Mouse (Mus musculus): ENCODE measurements around the gene Tceanc. TPM values are rescaled to one million over a fixed set of nuclear protein-coding genes. Genes with fewer than 3 reads are reported as not detected.

The Tceanc gene
- polyA plus RNA-seq, 1 experiment from 2014 or later = 10.1 TPM

GRCm38 (mm10) chrX:166535138-166535537 is 16.8 kb upstream of the Tceanc start:
- H3K36me3 ChIP-seq (ENCODE audit: insufficient read depth, low read length) = no peaks in the 10 kb centered on the region
- H3K4me2 ChIP-seq (replicated peaks; ENCODE audit: low read depth, low read length) = no peak overlapping the region
- H3K9me3 ChIP-seq (ENCODE audit: low read length) = no peaks in the 10 kb centered on the region
- H3K4me3 ChIP-seq (ENCODE audit: low read depth, low read length) = no peak overlapping the region
- ATAC-seq (no peak), DNase-seq (ENCODE audit: low spot score) (no peak)
- H3K27me3 ChIP-seq (replicated peaks; ENCODE audit: insufficient read depth, low read length) = no peaks in the 10 kb centered on the region
- H3K4me1 ChIP-seq (ENCODE audit: insufficient read depth, low read depth, low read length) = no peaks in the 10 kb centered on the region
- WGBS = 22% methylated on average over 4 of the region's 4 CpGs
- H3K9ac ChIP-seq (replicated peaks; ENCODE audit: low read depth) = no peak overlapping the region
- H3K27ac ChIP-seq (ENCODE audit: low read length) = no peak overlapping the region
- TF ChIP-seq EP300 (IDR thresholded peaks at IDR 0.05) = no peak
- no peak for TF ChIP-seq CTCF (IDR thresholded peaks at IDR 0.05)

- ATAC-seq (no peak), DNase-seq (ENCODE audit: low spot score) (no peak)
- no peaks in the 10 kb centered on the region for H3K27me3 ChIP-seq (replicated peaks; ENCODE audit: insufficient read depth, low read length)
- no peaks in the 10 kb centered on the region for H3K4me1 ChIP-seq (ENCODE audit: insufficient read depth, low read depth, low read length)
- H3K9ac ChIP-seq (replicated peaks; ENCODE audit: low read depth) = no peak overlapping the region
- 61% methylated on average over 4 of the region's 4 CpGs for WGBS
- no peak overlapping the region for H3K27ac ChIP-seq (ENCODE audit: low read length)
- H3K9me3 ChIP-seq (ENCODE audit: low read length) = no peaks in the 10 kb centered on the region
- TF ChIP-seq CTCF (IDR thresholded peaks at IDR 0.05) (no peak), EP300 (IDR thresholded peaks at IDR 0.05) (no peak)
- no peak overlapping the region for H3K4me3 ChIP-seq (ENCODE audit: low read depth, low read length)
- H3K36me3 ChIP-seq (ENCODE audit: insufficient read depth, low read length) = no peaks in the 10 kb centered on the region
- H3K4me2 ChIP-seq (replicated peaks; ENCODE audit: low read depth, low read length) = no peak overlapping the region
These were observed 15.1 kb upstream of the Tceanc start for GRCm38 (mm10) chrX:166533432-166533831.

GRCm38 (mm10) chrX:166531671-166532070 is 13.3 kb upstream of the Tceanc start:
- Histone ChIP-seq H3K4me3 (ENCODE audit: low read depth, low read length) (no peak overlapping the region), H3K9ac (replicated peaks; ENCODE audit: low read depth) (no peak overlapping the region), H3K9me3 (ENCODE audit: low read length) (no peaks in the 10 kb centered on the region), H3K4me1 (ENCODE audit: insufficient read depth, low read depth, low read length) (no peaks in the 10 kb centered on the region), H3K36me3 (ENCODE audit: insufficient read depth, low read length) (no peaks in the 10 kb centered on the region), H3K4me2 (replicated peaks; ENCODE audit: low read depth, low read length) (no peak overlapping the region), H3K27ac (ENCODE audit: low read length) (no peak overlapping the region), H3K27me3 (replicated peaks; ENCODE audit: insufficient read depth, low read length) (no peaks in the 10 kb centered on the region)
- 39% methylated on average over 6 of the region's 6 CpGs for WGBS
- DNase-seq (ENCODE audit: low spot score) = no peak
- no peak for ATAC-seq
- TF ChIP-seq EP300 (IDR thresholded peaks at IDR 0.05) = no peak

- Histone ChIP-seq H3K36me3 (ENCODE audit: insufficient read depth, low read length) (no peaks in the 10 kb centered on the region), H3K27me3 (replicated peaks; ENCODE audit: insufficient read depth, low read length) (no peaks in the 10 kb centered on the region), H3K4me1 (ENCODE audit: insufficient read depth, low read depth, low read length) (no peaks in the 10 kb centered on the region), H3K9me3 (ENCODE audit: low read length) (no peaks in the 10 kb centered on the region), H3K4me2 (replicated peaks; ENCODE audit: low read depth, low read length) (no peak overlapping the region), H3K4me3 (ENCODE audit: low read depth, low read length) (no peak overlapping the region), H3K9ac (replicated peaks; ENCODE audit: low read depth) (no peak overlapping the region), H3K27ac (ENCODE audit: low read length) (no peak overlapping the region)
- 88% methylated on average over 3 of the region's 3 CpGs for WGBS
- no peak for TF ChIP-seq CTCF (IDR thresholded peaks at IDR 0.05)
- no peak for TF ChIP-seq EP300 (IDR thresholded peaks at IDR 0.05)
- DNase-seq (ENCODE audit: low spot score) = no peak
- no peak for ATAC-seq
These were observed 9.8 kb upstream of the Tceanc start for GRCm38 (mm10) chrX:166528126-166528525.

GRCm38 (mm10) chrX:166525637-166526315 is 7.4 kb upstream of the Tceanc start:
- H3K27ac ChIP-seq (ENCODE audit: low read length) = 0 out of 2 replicates have a peak overlapping the region, but pooled peaks have one; percentile 47
- no peaks in the 10 kb centered on the region for H3K36me3 ChIP-seq (ENCODE audit: insufficient read depth, low read length)
- H3K4me2 ChIP-seq (replicated peaks; ENCODE audit: low read depth, low read length) = no peak overlapping the region
- ATAC-seq = peak; percentile 91
- H3K9ac ChIP-seq (replicated peaks; ENCODE audit: low read depth) = no peak overlapping the region
- H3K9me3 ChIP-seq (ENCODE audit: low read length) = no peaks in the 10 kb centered on the region
- WGBS = 64% methylated on average over 2 of the region's 2 CpGs
- no peak overlapping the region for H3K4me3 ChIP-seq (ENCODE audit: low read depth, low read length)
- DNase-seq (ENCODE audit: low spot score) = peak; percentile 66
- no peaks in the 10 kb centered on the region for H3K4me1 ChIP-seq (ENCODE audit: insufficient read depth, low read depth, low read length)
- TF ChIP-seq CTCF (IDR thresholded peaks at IDR 0.05) (no peak), EP300 (IDR thresholded peaks at IDR 0.05) (peak; percentile 38; the same call in 1 of the 2 replicates)
- H3K27me3 ChIP-seq (replicated peaks; ENCODE audit: insufficient read depth, low read length) = no peaks in the 10 kb centered on the region

GRCm38 (mm10) chrX:166520782-166521181 is 2.4 kb upstream of the Tceanc start:
- Histone ChIP-seq H3K27ac (ENCODE audit: low read length) (no peak overlapping the region), H3K4me1 (ENCODE audit: insufficient read depth, low read depth, low read length) (no peaks in the 10 kb centered on the region), H3K36me3 (ENCODE audit: insufficient read depth, low read length) (no peaks in the 10 kb centered on the region), H3K9me3 (ENCODE audit: low read length) (no peaks in the 10 kb centered on the region), H3K4me3 (ENCODE audit: low read depth, low read length) (no peak overlapping the region), H3K4me2 (replicated peaks; ENCODE audit: low read depth, low read length) (no peak overlapping the region), H3K27me3 (replicated peaks; ENCODE audit: insufficient read depth, low read length) (no peaks in the 10 kb centered on the region), H3K9ac (replicated peaks; ENCODE audit: low read depth) (no peak overlapping the region)
- DNase-seq (ENCODE audit: low spot score) (no peak), ATAC-seq (no peak)
- TF ChIP-seq EP300 (IDR thresholded peaks at IDR 0.05) = no peak
- no peak for TF ChIP-seq CTCF (IDR thresholded peaks at IDR 0.05)
- WGBS = 67% methylated on average over 5 of the region's 5 CpGs
